Mouse (Mus musculus) T-helper 1 cell (primary cell): ENCODE data around the gene H2al1d.
"Not testable (repeated sequence)": the region's sequence is repeated elsewhere in the genome, so short reads cannot be mapped to it uniquely, and the experiment has no call there.

Experiments
- in situ Hi-C: fragments of 300-600 bp; cut with MboI, MseI; formaldehyde crosslinking; loops from one replicate; pipeline ENCODE4 v1.15.1; 2025; ENCODE audit warnings: high pct_unique_total_duplicates

The H2al1d gene

DNA sequence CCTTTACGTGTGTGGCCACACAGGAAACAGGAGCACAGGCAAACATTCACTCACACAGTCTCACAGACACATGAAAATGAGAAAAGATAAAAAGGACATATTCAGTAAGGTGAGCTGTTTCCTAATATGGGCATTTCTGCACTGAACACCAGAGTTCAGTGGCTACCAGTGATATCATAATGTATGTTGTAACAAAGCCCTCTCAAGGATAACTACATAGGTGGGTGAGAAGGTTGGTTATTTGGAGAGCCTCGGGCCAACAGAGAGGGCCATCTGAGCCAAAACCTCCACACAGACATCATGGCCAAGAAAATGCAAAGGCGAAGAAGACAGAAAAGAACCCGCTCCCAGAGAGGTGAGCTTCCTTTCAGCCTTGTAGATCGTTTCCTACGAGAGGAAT lies at the start of gene H2al1d:
Gene H2al1d, plus strand, starts transcription at position 301 of the 400 bp plus-strand sequence.
- in situ Hi-C loops, result loop anchor here (25.0 kb wide), 2 partner anchors 696 to 1446 kb away; no protein-coding TSS in a partner anchor

DNA sequence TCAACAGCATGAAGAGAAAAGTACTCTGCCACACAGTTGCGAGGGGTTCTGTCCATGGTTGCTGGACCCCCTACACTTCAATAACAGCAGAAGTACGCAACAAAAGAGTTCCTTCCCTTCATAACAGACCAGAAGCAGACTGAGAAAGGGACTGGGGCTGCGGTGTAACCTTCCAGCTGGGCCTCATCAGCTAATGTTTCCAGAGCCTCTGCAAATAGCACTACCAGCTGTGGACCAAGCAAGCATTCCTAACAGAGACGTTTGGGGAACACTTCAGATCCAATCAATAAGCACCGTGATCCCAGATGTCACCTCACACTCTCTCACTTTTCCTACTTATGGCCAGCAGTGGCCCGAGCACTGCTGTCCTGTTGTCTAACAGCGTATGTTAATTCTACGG lies 43.7 kb upstream of the H2al1d start:
- in situ Hi-C loops, result no loop called here

DNA sequence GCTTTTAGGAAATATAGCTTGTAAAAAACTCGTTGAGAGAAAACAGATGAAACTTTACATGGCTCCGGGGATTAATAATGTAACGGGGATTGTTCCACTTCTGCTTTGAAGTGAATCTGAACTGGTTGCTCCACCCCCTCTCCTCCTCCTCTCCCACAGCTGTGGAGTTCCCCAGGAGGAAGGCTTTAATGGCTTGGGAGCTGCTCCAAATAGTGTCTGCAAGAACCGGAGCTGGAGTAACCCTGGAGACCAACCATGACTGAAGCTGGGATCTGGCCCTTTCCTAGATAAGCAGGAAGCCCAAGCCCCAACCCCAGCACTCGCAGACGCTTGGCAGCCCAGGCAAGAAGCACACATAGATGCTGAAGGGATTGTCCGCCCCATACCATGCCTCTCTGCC lies 40.8 kb upstream of the H2al1d start:
- in situ Hi-C loops, result no loop called here

GRCm38 (mm10) chrX:11269074-11269473 lies 39.5 kb upstream of the H2al1d start:
- in situ Hi-C loops, result no loop called here

GRCm38 (mm10) chrX:11273190-11273589 lies 35.4 kb upstream of the H2al1d start:
- in situ Hi-C loops, result no loop called here

- in situ Hi-C loops, result no loop called here
These were observed 31.5 kb upstream of the H2al1d start for GRCm38 (mm10) chrX:11277083-11277482.

DNA sequence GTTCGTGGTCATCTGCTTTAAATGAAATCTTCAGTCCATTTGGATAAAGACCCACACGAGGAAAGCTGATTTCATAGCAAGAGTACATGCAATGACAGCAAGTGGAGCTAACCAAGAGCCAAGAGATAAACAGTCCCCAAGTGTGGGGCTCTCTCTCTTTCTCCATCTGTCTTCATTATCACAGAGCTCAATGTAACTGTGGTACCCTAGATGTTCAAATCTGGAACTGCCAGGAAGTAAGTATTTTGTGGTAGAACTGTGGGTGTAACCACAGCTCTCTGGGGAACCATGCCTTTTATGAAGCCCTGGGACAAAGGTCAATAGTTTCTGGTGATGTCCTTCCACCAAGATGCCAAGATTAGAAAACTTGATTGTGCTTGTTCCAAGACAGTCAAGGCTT lies 27.9 kb upstream of the H2al1d start:
- in situ Hi-C loops, result loop anchor here (5.0 kb wide), 1 partner anchor 37 kb away; the partner anchor contains the start of genes H2al1f and H2al1g

DNA sequence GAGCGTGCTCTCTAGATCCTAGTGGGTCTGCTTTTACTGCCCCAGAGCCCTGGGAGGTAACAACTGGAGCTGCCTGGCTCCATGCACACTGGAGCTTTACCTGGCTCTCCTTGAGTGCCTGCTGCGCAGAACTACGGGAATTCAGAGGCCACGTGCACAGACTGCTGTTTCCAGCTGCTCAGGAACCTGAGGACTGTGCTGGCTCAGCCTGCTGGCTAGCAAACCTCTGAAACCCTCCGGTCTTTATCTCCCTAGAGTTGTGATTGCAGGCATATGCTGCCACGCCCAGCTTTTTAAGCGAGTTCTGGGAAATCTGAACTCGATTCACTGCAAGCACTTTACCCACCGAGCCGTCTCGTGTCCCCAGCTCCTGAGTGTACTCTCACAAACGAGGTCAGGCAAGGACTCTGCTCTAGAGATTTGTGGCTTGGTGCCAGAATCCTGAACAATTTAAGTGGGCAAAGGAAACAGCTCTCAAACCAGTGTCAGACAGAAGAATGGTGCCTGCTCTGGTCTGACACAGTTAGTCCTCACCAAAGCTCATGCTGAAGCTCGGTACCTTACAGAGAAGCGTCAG lies 20.2 kb upstream of the H2al1d start:
- in situ Hi-C loops, result no loop called here

GRCm38 (mm10) chrX:11289244-11289643 lies 19.4 kb upstream of the H2al1d start:
- in situ Hi-C loops, result no loop called here

DNA sequence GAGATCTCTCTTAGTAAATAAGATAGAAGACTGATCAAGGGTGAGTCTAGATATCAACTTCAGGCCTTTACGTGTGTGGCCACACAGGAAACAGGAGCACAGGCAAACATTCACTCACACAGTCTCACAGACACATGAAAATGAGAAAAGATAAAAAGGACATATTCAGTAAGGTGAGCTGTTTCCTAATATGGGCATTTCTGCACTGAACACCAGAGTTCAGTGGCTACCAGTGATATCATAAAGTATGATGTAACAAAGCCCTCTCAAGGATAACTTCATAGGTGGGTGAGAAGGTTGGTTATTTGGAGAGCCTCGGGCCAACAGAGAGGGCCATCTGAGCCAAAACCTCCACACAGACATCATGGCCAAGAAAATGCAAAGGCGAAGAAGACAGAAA lies 9.7 kb upstream of the H2al1d start, which contains the start of gene H2al1a:
Gene H2al1a, plus strand, starts transcription at position 301 of the 400 bp plus-strand sequence.
- in situ Hi-C loops, result not testable (repeated sequence)

- in situ Hi-C loops, result loop anchor here (25.0 kb wide), 2 partner anchors 690 to 1440 kb away; no protein-coding TSS in a partner anchor
These were observed 6.5 kb upstream of the H2al1d start, which contains the start of gene H2al1b for GRCm38 (mm10) chrX:11302132-11302531. Gene H2al1b (plus strand): TSS chrX:11302432.

DNA sequence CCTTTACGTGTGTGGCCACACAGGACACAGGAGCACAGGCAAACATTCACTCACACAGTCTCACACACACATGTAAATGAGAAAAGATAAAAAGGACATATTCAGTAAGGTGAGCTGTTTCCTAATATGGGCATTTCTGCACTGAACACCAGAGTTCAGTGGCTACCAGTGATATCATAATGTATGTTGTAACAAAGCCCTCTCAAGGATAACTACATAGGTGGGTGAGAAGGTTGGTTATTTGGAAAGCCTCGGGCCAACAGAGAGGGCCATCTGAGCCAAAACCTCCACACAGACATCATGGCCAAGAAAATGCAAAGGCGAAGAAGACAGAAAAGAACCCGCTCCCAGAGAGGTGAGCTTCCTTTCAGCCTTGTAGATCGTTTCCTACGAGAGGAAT lies 3.3 kb upstream of the H2al1d start, which contains the start of gene H2al1c:
Gene H2al1c, plus strand, starts transcription at position 301 of the 400 bp plus-strand sequence.
- in situ Hi-C loops, result loop anchor here (25.0 kb wide), 2 partner anchors 693 to 1443 kb away; no protein-coding TSS in a partner anchor

DNA sequence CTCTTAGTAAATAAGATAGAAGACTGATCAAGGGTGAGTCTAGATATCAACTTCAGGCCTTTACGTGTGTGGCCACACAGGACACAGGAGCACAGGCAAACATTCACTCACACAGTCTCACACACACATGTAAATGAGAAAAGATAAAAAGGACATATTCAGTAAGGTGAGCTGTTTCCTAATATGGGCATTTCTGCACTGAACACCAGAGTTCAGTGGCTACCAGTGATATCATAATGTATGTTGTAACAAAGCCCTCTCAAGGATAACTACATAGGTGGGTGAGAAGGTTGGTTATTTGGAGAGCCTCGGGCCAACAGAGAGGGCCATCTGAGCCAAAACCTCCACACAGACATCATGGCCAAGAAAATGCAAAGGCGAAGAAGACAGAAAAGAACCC lies 3.0 kb downstream of the H2al1d start, which contains the start of gene H2al1e:
Gene H2al1e, plus strand, starts transcription at position 301 of the 400 bp plus-strand sequence.
- in situ Hi-C loops, result loop anchor here (25.0 kb wide), 2 partner anchors 699 to 1449 kb away; no protein-coding TSS in a partner anchor

GRCm38 (mm10) chrX:11314858-11315257 lies 6.2 kb downstream of the H2al1d start, which contains the start of gene H2al1f:
Gene H2al1f (plus strand): TSS chrX:11315158.
- in situ Hi-C loops, result loop anchor here (5.0 to 25.0 kb wide), 3 partner anchors 33 to 1453 kb away; no protein-coding TSS in a partner anchor

GRCm38 (mm10) chrX:11317956-11318355 lies 9.3 kb downstream of the H2al1d start, which contains the start of gene H2al1g:
Gene H2al1g (plus strand): TSS chrX:11318256.
- in situ Hi-C loops, result loop anchor here (5.0 to 25.0 kb wide), 3 partner anchors 36 to 1456 kb away; no protein-coding TSS in a partner anchor

GRCm38 (mm10) chrX:11321192-11321591 lies 12.6 kb downstream of the H2al1d start, which contains the start of gene H2al1h:
Gene H2al1h (plus strand): TSS chrX:11321492.
- in situ Hi-C loops, result loop anchor here (25.0 kb wide), 2 partner anchors 709 to 1459 kb away; no protein-coding TSS in a partner anchor

GRCm38 (mm10) chrX:11324359-11324758 lies 15.7 kb downstream of the H2al1d start, which contains the start of gene H2al1i:
Gene H2al1i (plus strand): TSS chrX:11324659.
- in situ Hi-C loops, result loop anchor here (25.0 kb wide), 2 partner anchors 712 to 1462 kb away; no protein-coding TSS in a partner anchor

- in situ Hi-C loops, result not testable (repeated sequence)
These were observed 18.9 kb downstream of the H2al1d start, which contains the start of gene H2al1j for GRCm38 (mm10) chrX:11327522-11327921. Gene H2al1j (plus strand): TSS chrX:11327822.

- in situ Hi-C loops, result no loop called here
These were observed 37.1 kb downstream of the H2al1d start for GRCm38 (mm10) chrX:11345762-11346161.

GRCm38 (mm10) chrX:11346756-11347155 lies 38.1 kb downstream of the H2al1d start:
- in situ Hi-C loops, result no loop called here
